Mouse (Mus musculus): ENCODE results near the gene Ddx60. TPM values are rescaled to one million over a fixed set of nuclear protein-coding genes. Genes with fewer than 3 reads are reported as not detected.
"Not testable (repeated sequence)": the region's sequence is repeated elsewhere in the genome, so short reads cannot be mapped to it uniquely, and the experiment has no call there.

The Ddx60 gene
- polyA plus RNA-seq, 1 experiment from 2014 or later = 0.79 TPM

- Histone ChIP-seq H3K36me3 (replicated peaks) (no peaks in the 10 kb centered on the region), H3K9ac (no peak overlapping the region), H3K9me3 (replicated peaks) (no peaks in the 10 kb centered on the region), H3K27me3 (no peaks in the 10 kb centered on the region), H3K4me3 (replicated peaks) (no peak overlapping the region), H3K4me1 (replicated peaks) (no peaks in the 10 kb centered on the region), H3K4me2 (no peak overlapping the region), H3K27ac (replicated peaks) (no peak overlapping the region)
- no peak for ATAC-seq (ENCODE audit: insufficient read depth)
- 58% methylated on average over 2 of the region's 2 CpGs for WGBS (ENCODE audit: insufficient replicate concordance)
Measured at GRCm38 (mm10) chr8:61919145-61919788, 8.6 kb upstream of the Ddx60 start.

GRCm38 (mm10) chr8:61920389-61920788 is 7.5 kb upstream of the Ddx60 start:
- ATAC-seq (ENCODE audit: insufficient read depth) = no peak
- no peak overlapping the region for H3K4me2 ChIP-seq
- WGBS (ENCODE audit: insufficient replicate concordance) = 44% methylated on average over 7 of the region's 7 CpGs

DNA sequence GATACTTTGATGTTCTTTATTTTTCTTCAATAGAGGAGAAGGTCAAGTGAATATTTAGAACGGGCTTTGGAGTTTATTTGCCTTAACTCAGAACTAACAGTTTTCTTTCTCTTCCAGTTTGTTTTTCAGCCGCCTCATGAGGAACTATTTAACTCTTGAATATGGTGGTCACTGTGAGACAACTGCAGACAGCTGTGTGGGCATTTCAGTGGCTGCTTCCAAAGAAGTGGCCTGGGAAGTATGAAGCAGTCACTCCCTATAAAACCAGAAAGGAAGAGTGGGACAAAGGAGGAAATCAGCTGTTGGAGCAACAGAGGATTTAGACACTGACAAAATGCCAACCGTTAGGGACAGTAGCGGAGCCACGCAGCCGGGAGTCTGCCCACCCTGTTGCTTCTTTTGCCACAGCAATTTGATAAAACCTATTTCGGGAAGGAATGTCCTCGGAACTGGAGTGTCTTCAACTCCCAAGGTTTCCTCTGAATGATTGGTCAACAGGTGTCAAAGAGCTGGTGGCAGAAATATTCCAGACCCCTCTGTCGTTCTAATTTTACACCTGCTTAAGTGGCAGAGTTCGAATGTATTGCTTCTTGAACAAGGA is 6.3 kb upstream of the Ddx60 start:
- no peaks in the 10 kb centered on the region for H3K27me3 ChIP-seq
- WGBS (ENCODE audit: insufficient replicate concordance) = 61% methylated on average over 10 of the region's 10 CpGs
- no peak overlapping the region for H3K4me3 ChIP-seq (replicated peaks)
- no peak overlapping the region for H3K9ac ChIP-seq
- H3K9me3 ChIP-seq (replicated peaks) = no peaks in the 10 kb centered on the region
- no peak overlapping the region for H3K27ac ChIP-seq (replicated peaks)
- H3K36me3 ChIP-seq (replicated peaks) = no peaks in the 10 kb centered on the region
- H3K4me1 ChIP-seq (replicated peaks) = no peaks in the 10 kb centered on the region
- no peak for ATAC-seq (ENCODE audit: insufficient read depth)
- no peak overlapping the region for H3K4me2 ChIP-seq

More at GRCm38 (mm10) chr8:61920389-61920788, 7.5 kb upstream of the Ddx60 start:
- no peaks in the 10 kb centered on the region for H3K9me3 ChIP-seq (replicated peaks)
- no peaks in the 10 kb centered on the region for H3K4me1 ChIP-seq (replicated peaks)
- H3K4me3 ChIP-seq (replicated peaks) = no peak overlapping the region
- H3K27ac ChIP-seq (replicated peaks) = no peak overlapping the region
- H3K36me3 ChIP-seq (replicated peaks) = no peaks in the 10 kb centered on the region
- no peak overlapping the region for H3K9ac ChIP-seq
- H3K27me3 ChIP-seq = no peaks in the 10 kb centered on the region

GRCm38 (mm10) chr8:61924518-61924917 is 3.4 kb upstream of the Ddx60 start:
- no peak for ATAC-seq (ENCODE audit: insufficient read depth)
- Histone ChIP-seq H3K4me2 (no peak overlapping the region), H3K9ac (no peak overlapping the region), H3K4me3 (replicated peaks) (no peak overlapping the region), H3K36me3 (replicated peaks) (no peaks in the 10 kb centered on the region), H3K27me3 (no peaks in the 10 kb centered on the region), H3K27ac (replicated peaks) (no peak overlapping the region), H3K9me3 (replicated peaks) (no peaks in the 10 kb centered on the region), H3K4me1 (replicated peaks) (peaks cover 6% of the 10 kb centered on the region; the same call in 1 of the 2 replicates)
- 48% methylated on average over 1 of the region's 1 CpGs for WGBS (ENCODE audit: insufficient replicate concordance)

DNA sequence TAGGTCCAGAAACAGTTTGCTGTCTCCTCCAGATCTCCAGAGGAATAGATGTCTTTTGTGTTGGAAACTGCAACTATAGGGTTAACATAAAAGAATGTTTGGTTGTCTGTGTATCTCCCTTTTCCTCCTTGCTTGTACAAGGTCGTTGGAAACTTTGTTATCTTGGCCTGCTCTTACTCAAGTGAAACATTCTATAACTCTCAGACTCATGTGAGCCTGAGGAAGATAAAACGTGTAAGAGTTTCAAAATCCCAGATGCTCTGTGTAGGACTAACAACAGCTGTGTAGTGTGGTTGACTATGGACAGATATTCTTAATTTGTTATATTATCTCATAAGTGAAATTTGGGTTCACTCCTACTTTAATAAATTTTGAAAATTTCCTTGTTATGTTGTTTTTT is 5.4 kb downstream of the Ddx60 start:
- Histone ChIP-seq H3K27ac (replicated peaks) (no peak overlapping the region), H3K4me3 (replicated peaks) (no peak overlapping the region), H3K9ac (no peak overlapping the region), H3K36me3 (replicated peaks) (no peaks in the 10 kb centered on the region), H3K4me1 (replicated peaks) (peaks cover 3% of the 10 kb centered on the region; the same call in 1 of the 2 replicates), H3K27me3 (no peaks in the 10 kb centered on the region), H3K9me3 (replicated peaks) (no peaks in the 10 kb centered on the region), H3K4me2 (no peak overlapping the region)
- no peak for ATAC-seq (ENCODE audit: insufficient read depth)
- WGBS (ENCODE audit: insufficient replicate concordance) = 6% methylated on average over 2 of the region's 2 CpGs

DNA sequence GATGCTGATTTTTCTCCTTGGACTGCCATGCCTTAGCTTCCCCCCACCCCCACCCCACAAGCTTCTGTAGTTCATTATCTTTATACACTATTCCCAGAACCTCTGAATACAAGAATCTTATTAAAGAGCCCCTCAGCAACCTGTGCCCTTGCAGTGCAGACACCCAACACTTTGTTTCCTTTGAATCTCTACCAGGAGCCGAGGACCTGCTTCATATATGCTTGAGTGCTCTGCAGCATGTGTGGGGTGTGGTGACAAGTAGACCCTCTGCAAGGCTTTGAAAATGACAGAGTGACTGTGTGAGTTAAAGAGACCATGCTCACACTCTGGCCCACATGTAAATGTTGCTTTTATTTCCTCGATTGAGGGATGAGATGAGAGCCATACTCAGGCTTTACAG is 9.7 kb downstream of the Ddx60 start:
- Histone ChIP-seq H3K9me3 (replicated peaks) (no peaks in the 10 kb centered on the region), H3K4me3 (replicated peaks) (no peak overlapping the region), H3K4me1 (replicated peaks) (no peaks in the 10 kb centered on the region), H3K27me3 (no peaks in the 10 kb centered on the region), H3K4me2 (no peak overlapping the region), H3K36me3 (replicated peaks) (no peaks in the 10 kb centered on the region), H3K9ac (no peak overlapping the region), H3K27ac (replicated peaks) (no peak overlapping the region)
- 61% methylated on average over 2 of the region's 2 CpGs for WGBS (ENCODE audit: insufficient replicate concordance)
- no peak for ATAC-seq (ENCODE audit: insufficient read depth)

GRCm38 (mm10) chr8:61964591-61965375 is 36.9 kb downstream of the Ddx60 start:
- H3K4me1 ChIP-seq (replicated peaks); H3K4me3 ChIP-seq (replicated peaks); H3K27ac ChIP-seq (replicated peaks); ATAC-seq (ENCODE audit: insufficient read depth); H3K27me3 ChIP-seq; H3K9ac ChIP-seq; H3K36me3 ChIP-seq (replicated peaks); H3K4me2 ChIP-seq; H3K9me3 ChIP-seq (replicated peaks): not testable (repeated sequence)
- WGBS (ENCODE audit: insufficient replicate concordance) = 63% methylated on average over 4 of the region's 4 CpGs

DNA sequence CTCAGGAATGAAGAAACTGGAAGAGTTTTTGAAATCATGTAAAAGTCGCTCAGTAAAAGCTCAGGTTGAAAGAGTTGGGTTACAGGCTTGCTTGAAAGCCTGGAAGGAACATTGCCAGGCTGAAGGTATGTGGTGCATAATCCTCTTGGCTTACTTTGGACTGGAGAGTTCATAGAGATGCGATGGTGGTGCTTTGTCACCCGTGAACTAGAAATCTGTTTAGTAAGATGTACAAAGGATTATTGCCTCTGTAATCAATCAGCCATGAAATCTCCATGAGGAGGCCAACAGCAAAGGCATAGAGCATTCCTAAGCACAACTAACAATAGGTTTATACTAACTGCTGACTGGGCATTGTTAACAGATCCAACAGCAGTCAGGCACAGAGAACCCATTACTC is 41.7 kb downstream of the Ddx60 start:
- 61% methylated on average over 3 of the region's 3 CpGs for WGBS (ENCODE audit: insufficient replicate concordance)
- Histone ChIP-seq H3K9ac (no peak overlapping the region), H3K4me3 (replicated peaks) (no peak overlapping the region), H3K27ac (replicated peaks) (no peak overlapping the region), H3K36me3 (replicated peaks) (no peaks in the 10 kb centered on the region), H3K4me1 (replicated peaks) (no peaks in the 10 kb centered on the region), H3K27me3 (no peaks in the 10 kb centered on the region), H3K4me2 (no peak overlapping the region), H3K9me3 (replicated peaks) (no peaks in the 10 kb centered on the region)
- no peak for ATAC-seq (ENCODE audit: insufficient read depth)

- H3K27me3 ChIP-seq = no peaks in the 10 kb centered on the region
- 64% methylated on average over 4 of the region's 4 CpGs for WGBS (ENCODE audit: insufficient replicate concordance)
- H3K9me3 ChIP-seq (replicated peaks) = no peaks in the 10 kb centered on the region
- H3K4me2 ChIP-seq = no peak overlapping the region
- no peak for ATAC-seq (ENCODE audit: insufficient read depth)
- H3K4me3 ChIP-seq (replicated peaks) = no peak overlapping the region
- H3K36me3 ChIP-seq (replicated peaks) = no peaks in the 10 kb centered on the region
- H3K4me1 ChIP-seq (replicated peaks) = no peaks in the 10 kb centered on the region
- no peak overlapping the region for H3K9ac ChIP-seq
- no peak overlapping the region for H3K27ac ChIP-seq (replicated peaks)
Measured at GRCm38 (mm10) chr8:61984941-61985340, 57.1 kb downstream of the Ddx60 start.

- no peaks in the 10 kb centered on the region for H3K27me3 ChIP-seq
- no peaks in the 10 kb centered on the region for H3K9me3 ChIP-seq (replicated peaks)
- ATAC-seq (ENCODE audit: insufficient read depth) = no peak
- no peak overlapping the region for H3K4me2 ChIP-seq
- no peaks in the 10 kb centered on the region for H3K4me1 ChIP-seq (replicated peaks)
- H3K27ac ChIP-seq (replicated peaks) = no peak overlapping the region
- WGBS (ENCODE audit: insufficient replicate concordance) = 45% methylated on average over 6 of the region's 6 CpGs
- no peaks in the 10 kb centered on the region for H3K36me3 ChIP-seq (replicated peaks)
- no peak overlapping the region for H3K4me3 ChIP-seq (replicated peaks)
- H3K9ac ChIP-seq = no peak overlapping the region
Measured at GRCm38 (mm10) chr8:61985703-61986475, 58.0 kb downstream of the Ddx60 start.

DNA sequence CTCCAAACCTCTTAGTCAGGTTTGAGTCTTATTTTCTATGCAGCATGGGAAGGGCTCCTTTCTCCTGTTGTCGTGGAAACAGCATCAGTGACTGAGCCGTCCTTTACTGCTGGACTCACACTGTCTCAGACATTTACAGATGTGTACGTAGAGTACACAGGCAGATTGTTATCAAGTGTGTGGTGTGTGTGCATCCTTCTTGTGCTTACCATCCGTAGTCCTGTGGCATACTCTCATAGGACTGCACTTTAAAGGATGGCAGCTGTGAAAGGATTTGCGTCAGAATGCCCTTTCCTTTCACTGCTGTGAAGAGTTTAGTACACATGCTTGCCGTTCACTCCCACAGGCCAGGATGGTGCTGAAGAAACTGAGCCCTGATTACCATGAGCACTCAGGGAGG is 61.6 kb downstream of the Ddx60 start:
- H3K4me2 ChIP-seq = no peak overlapping the region
- H3K9me3 ChIP-seq (replicated peaks) = no peaks in the 10 kb centered on the region
- no peaks in the 10 kb centered on the region for H3K27me3 ChIP-seq
- H3K27ac ChIP-seq (replicated peaks) = no peak overlapping the region
- H3K4me3 ChIP-seq (replicated peaks) = no peak overlapping the region
- no peak for ATAC-seq (ENCODE audit: insufficient read depth)
- no peaks in the 10 kb centered on the region for H3K36me3 ChIP-seq (replicated peaks)
- WGBS (ENCODE audit: insufficient replicate concordance) = 65% methylated on average over 6 of the region's 6 CpGs
- H3K4me1 ChIP-seq (replicated peaks) = no peaks in the 10 kb centered on the region
- no peak overlapping the region for H3K9ac ChIP-seq

All from liver, embryonic 15.5 days (tissue).